Mouse (Mus musculus) limb, embryonic 14.5 days (tissue): ENCODE results near the gene Osbpl7. TPM values are rescaled to one million over a fixed set of nuclear protein-coding genes. Genes with fewer than 3 reads are reported as not detected.

Experiments
- ATAC-seq: fragments of 200-750 bp; cut with Nextera tagmentation; 2 replicates; pipeline ENCODE4 v1.8.0; 2017; ENCODE audit warnings: low read depth, moderate number of reproducible peaks, moderate TSS enrichment; ENCODE audit not compliant: low FRiP score
- DNase-seq: peaks from one replicate; pipeline ENCODE4 v3.0.0-alpha.2; 2015; ENCODE audit warnings: low spot score
- H3K27ac ChIP-seq: fragments of 300-500 bp; sonication (generic); replicated peaks from 2 replicates; pipeline ENCODE4 v1.5.1; 2014; ENCODE audit warnings: low read depth, mild to moderate bottlenecking, low read length, moderate library complexity, mixed read lengths
- H3K27me3 ChIP-seq: fragments of 300-500 bp; sonication (generic); 2 replicates; pipeline ENCODE4 v1.6.1; 2014; ENCODE audit warnings: low read length, mixed read lengths; ENCODE audit not compliant: control insufficient read depth, insufficient read depth
- H3K36me3 ChIP-seq: fragments of 300-500 bp; sonication (generic); 2 replicates; pipeline ENCODE4 v1.6.1; 2014; ENCODE audit warnings: mild to moderate bottlenecking, low read length, moderate library complexity, mixed read lengths; ENCODE audit not compliant: control insufficient read depth, insufficient read depth
- H3K4me1 ChIP-seq: fragments of 300-500 bp; sonication (generic); 2 replicates; pipeline ENCODE4 v1.6.1; 2014; ENCODE audit warnings: antibody characterized with exemption, low read length, mixed read lengths; ENCODE audit not compliant: control insufficient read depth, insufficient read depth
- H3K4me2 ChIP-seq: fragments of 300-500 bp; sonication (generic); replicated peaks from 2 replicates; pipeline ENCODE4 v1.6.1; 2014; ENCODE audit warnings: low read depth, mild to moderate bottlenecking, low read length, moderate library complexity; ENCODE audit not compliant: severe bottlenecking
- H3K4me3 ChIP-seq: fragments of 300-500 bp; sonication (generic); replicated peaks from 2 replicates; pipeline ENCODE4 v1.5.1; 2014; ENCODE audit warnings: low read length
- H3K9ac ChIP-seq: fragments of 300-500 bp; sonication (generic); 2 replicates; pipeline ENCODE4 v1.6.1; 2014; ENCODE audit warnings: mild to moderate bottlenecking, low read depth, low read length, moderate library complexity; ENCODE audit not compliant: severe bottlenecking
- H3K9me3 ChIP-seq: fragments of 300-500 bp; sonication (generic); 2 replicates; pipeline ENCODE4 v1.6.1; 2016; ENCODE audit warnings: low read length; ENCODE audit not compliant: control insufficient read depth
- POLR2A ChIP-seq: fragments of 200-500 bp; IDR thresholded peaks from 2 replicates; pipeline ENCODE4 v1.8.0; 2012; ENCODE audit warnings: inconsistent platforms, mild to moderate bottlenecking, moderate library complexity, borderline replicate concordance; ENCODE audit not compliant: insufficient read depth, insufficient read length; ENCODE audit errors: extremely low read depth
- WGBS: fragments of 180-500 bp; shearing (Covaris S2); extraction: QIAGEN DNeasy Blood & Tissue Kit; methylation state at CpG from one replicate; pipeline ENCODE4 v1.1.7; 2014; 5-methylcytosine and 5-hydroxymethylcytosine counted together
- polyA plus RNA-seq, 2 experiments: library from polyadenylated mRNA; depleted of rRNA in 1 of 2; stranded (reverse) in 1 of 2; unstranded in 1 of 2; fragments of >200 nt; fragmentation: Nextera tagmentation in 1 of 2; extraction: Ambion mirVana in 1 of 2; gene quantifications; 2 replicates each; pipeline versions ENCODE4 v1.2.1 to v1.2.3; 2012 to 2014

Osbpl7 gene
- polyA plus RNA-seq, 2 experiments, result 7.0 to 12.7 TPM

DNA sequence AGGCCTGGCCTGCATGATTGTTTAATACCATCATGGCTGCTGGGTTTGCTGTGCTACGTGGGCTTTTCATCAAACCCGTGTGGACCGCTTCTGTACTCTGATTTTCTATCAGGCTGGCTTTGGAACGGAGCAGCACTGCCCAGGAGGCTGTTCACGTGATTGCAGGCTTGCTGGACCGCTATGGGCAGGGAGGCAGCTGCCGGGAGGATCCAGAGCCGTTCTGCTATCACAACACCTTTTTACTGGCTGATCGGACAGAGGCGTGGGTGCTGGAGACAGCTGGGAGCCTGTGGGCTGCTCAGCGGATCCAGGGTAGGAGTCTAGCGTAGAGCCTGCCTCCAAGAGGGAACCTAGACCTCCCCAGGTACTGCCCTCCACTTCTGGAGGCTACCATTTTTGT, 18.5 kb upstream of the Osbpl7 start:
- Histone ChIP-seq H3K36me3 (peaks cover 11% of the 10 kb centered on the region; the same call in 1 of the 2 replicates), H3K4me2 (no peak overlapping the region), H3K4me1 (peaks cover 6% of the 10 kb centered on the region), H3K27me3 (no peaks in the 10 kb centered on the region), H3K4me3 (no peak overlapping the region), H3K9me3 (no peaks in the 10 kb centered on the region), H3K27ac (no peak overlapping the region), H3K9ac (no peak overlapping the region)
- ATAC-seq (no peak), DNase-seq (no peak)
- WGBS, result 79% methylated on average over 12 of the region's 12 CpGs
- TF ChIP-seq POLR2A, result no peak

DNA sequence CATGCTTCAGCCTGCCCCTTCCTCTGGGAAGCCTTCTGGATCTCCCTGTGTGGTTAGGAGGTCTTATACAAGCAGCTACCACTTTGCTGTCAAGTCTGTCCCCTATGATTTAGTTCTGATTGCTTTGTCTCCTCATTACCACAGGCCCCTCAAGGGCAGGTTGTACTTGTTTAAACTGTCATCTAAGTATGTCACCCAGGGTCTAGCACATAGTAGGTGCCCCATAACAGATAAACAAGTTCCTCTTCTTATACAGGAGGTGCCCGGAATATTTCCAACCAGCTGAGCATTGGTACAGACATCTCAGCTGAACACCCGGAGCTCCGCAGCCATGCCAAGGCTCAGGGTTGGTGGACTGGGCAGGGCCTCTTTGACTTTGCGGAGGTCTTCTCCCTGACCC, 17.9 kb upstream of the Osbpl7 start:
- DNase-seq (no peak), ATAC-seq (no peak)
- Histone ChIP-seq H3K4me3 (no peak overlapping the region), H3K27me3 (no peaks in the 10 kb centered on the region), H3K9ac (no peak overlapping the region), H3K4me1 (peaks cover 6% of the 10 kb centered on the region), H3K9me3 (no peaks in the 10 kb centered on the region), H3K4me2 (no peak overlapping the region), H3K27ac (no peak overlapping the region), H3K36me3 (peaks cover 11% of the 10 kb centered on the region; the same call in 1 of the 2 replicates)
- 97% methylated on average over 4 of the region's 4 CpGs for WGBS
- TF ChIP-seq POLR2A, result no peak

DNA sequence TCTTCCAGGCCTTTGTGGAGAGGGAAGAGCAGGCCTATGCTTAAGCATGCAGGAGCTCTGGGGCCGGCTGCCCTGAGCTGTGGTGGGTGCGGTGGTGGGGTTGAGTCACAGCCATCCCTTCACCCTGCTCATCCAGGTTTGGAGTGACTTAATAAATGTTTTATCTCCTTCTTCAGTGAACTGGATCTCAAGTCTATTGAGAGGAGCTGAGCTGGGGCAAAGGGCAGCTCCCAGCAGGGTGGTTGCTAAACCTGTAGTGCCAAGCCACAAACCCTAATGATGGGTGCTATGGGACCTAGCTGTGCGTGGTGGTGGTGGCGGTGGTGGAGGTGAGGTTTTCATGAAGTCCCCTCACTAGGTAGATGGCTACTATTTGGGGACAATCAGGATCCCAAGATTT, 16.6 kb upstream of the Osbpl7 start:
- peaks cover 11% of the 10 kb centered on the region; the same call in 1 of the 2 replicates for H3K36me3 ChIP-seq
- no peak overlapping the region for H3K4me3 ChIP-seq
- 86% methylated on average over 4 of the region's 4 CpGs for WGBS
- no peak for ATAC-seq
- no peak overlapping the region for H3K4me2 ChIP-seq
- H3K27me3 ChIP-seq, result no peaks in the 10 kb centered on the region
- no peak for TF ChIP-seq POLR2A
- H3K9me3 ChIP-seq, result no peaks in the 10 kb centered on the region
- DNase-seq, result no peak
- H3K9ac ChIP-seq, result no peak overlapping the region
- peaks cover 6% of the 10 kb centered on the region for H3K4me1 ChIP-seq
- H3K27ac ChIP-seq, result no peak overlapping the region

DNA sequence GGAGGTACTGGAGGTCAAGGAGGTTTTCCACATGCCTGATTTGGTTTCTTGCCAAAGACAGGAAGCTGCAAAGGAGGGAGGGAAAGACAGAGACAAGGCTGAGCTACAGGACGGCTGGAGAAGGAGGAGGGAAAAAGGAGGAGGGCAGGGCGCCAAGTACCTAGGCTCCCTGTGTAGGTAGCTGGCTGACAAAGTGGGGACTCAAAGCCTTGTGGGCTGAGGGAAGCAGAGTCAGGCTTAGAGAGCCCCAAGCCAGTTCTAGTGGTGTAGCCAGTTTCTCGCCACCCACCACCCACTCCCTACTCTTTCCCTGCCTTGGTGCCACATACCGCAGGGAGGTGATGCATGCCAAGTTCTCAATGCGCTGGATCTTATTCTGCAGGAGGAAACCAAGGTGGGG, 14.3 kb upstream of the Osbpl7 start:
- DNase-seq (no peak), ATAC-seq (no peak)
- Histone ChIP-seq H3K27me3 (no peaks in the 10 kb centered on the region), H3K27ac (no peak overlapping the region), H3K4me2 (no peak overlapping the region), H3K36me3 (peaks cover 11% of the 10 kb centered on the region; the same call in 1 of the 2 replicates), H3K9ac (no peak overlapping the region), H3K4me3 (no peak overlapping the region), H3K9me3 (no peaks in the 10 kb centered on the region), H3K4me1 (no peaks in the 10 kb centered on the region)
- 78% methylated on average over 5 of the region's 5 CpGs for WGBS
- TF ChIP-seq POLR2A, result no peak

DNA sequence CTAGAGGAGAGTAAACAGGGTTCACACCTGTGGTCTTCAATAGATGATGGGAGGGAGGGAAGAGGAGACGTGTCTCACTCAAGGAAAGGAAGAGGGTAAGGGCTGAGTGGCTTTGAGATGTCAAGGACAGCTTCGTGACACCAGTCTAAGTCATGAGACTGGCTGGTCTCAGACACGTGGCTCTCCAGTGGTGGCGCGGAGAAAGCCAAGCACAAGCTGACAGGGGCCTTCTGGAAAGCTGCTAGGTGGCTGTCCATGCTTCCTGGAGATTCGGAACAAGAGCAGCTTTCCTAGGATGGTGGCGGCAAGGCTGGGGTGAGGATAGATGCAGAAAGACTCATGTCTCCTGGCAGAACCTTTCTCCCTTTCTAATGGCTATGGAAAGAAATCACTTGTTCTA, 11.5 kb upstream of the Osbpl7 start:
- Histone ChIP-seq H3K36me3 (0 out of 2 replicates have a peak, but pooled peaks cover 2% of the 10 kb centered on the region), H3K27me3 (no peaks in the 10 kb centered on the region), H3K9ac (no peak overlapping the region), H3K4me1 (peaks cover 6% of the 10 kb centered on the region), H3K9me3 (no peaks in the 10 kb centered on the region), H3K27ac (no peak overlapping the region), H3K4me3 (no peak overlapping the region), H3K4me2 (no peak overlapping the region)
- 64% methylated on average over 7 of the region's 7 CpGs for WGBS
- DNase-seq (no peak), ATAC-seq (no peak)
- no peak for TF ChIP-seq POLR2A
